In the genomic region with DNA sequence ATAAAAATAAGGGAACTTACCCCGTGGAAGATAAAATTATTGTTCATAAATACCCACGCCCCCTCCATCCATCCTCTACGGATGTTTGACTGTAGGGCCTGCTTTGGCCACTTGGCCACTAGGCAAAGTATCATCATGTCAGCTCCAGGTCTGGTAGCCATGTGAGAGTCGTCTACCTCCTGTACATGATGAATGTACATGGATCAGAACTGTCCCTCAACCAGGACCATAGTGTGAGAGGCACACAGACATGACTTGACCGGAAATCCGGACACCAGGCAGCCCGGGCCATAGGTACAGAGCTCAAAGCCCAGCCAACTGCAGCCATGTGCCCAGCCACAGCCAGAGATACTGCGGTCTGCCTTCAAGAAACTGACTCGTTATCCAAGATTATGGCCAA, we compare ENCODE assay signal across 28 mouse cellular contexts.
"Had no signal": no experiment of that assay in that cellular context is flagged by ENCODE, and none has a peak within 500 bp of the region (broad histone marks: within the 10 kb centered on the region; RNA-seq: fewer than 3 reads in every experiment).

No protein-coding gene starts in this region.

- H3K4me3 ChIP-seq: embryonic facial prominence, embryonic 10.5 days; embryonic facial prominence, embryonic 12.5 days; embryonic facial prominence, embryonic 13.5 days; embryonic facial prominence, embryonic 15.5 days; erythroblast, embryonic 14.5 days; forebrain, embryonic 10.5 days; forebrain, embryonic 12.5 days; forebrain, embryonic 13.5 days; forebrain, embryonic 15.5 days; gastrocnemius, adult 2 months; heart, adult 2 months had no signal

- H3K27ac ChIP-seq: embryonic facial prominence, embryonic 10.5 days; embryonic facial prominence, embryonic 12.5 days; embryonic facial prominence, embryonic 13.5 days; embryonic facial prominence, embryonic 15.5 days; forebrain, embryonic 10.5 days; forebrain, embryonic 12.5 days; forebrain, embryonic 13.5 days; forebrain, embryonic 15.5 days; gastrocnemius, adult 2 months; heart, adult 2 months had no signal

- ATAC-seq: forebrain, embryonic 13.5 days; forebrain, embryonic 14.5 days; forebrain, embryonic 15.5 days; forebrain, embryonic 16.5 days; forebrain, postnatal 0 days had no signal

- DNase-seq: cerebellum, adult 2 months; cerebellum, adult 8-10 months; cerebellum, adult 9-10 months; cerebellum, adult 9-11 months; cerebellum, postnatal 10 days; cerebellum, postnatal 14 days; cerebellum, postnatal 25 days; cerebellum, postnatal 36 days; embryo, embryonic 11 days; forebrain, postnatal 0 days; gastrocnemius, adult 2 months; gastrocnemius, postnatal 10 days; gastrocnemius, postnatal 14 days; gastrocnemius, postnatal 25 days; gastrocnemius, postnatal 36 days; heart, adult 18-20 months; heart, adult 2 months had no signal

- H3K4me1 ChIP-seq: embryonic facial prominence, embryonic 12.5 days; embryonic facial prominence, embryonic 15.5 days had no signal

- H3K4me2 ChIP-seq: embryonic facial prominence, embryonic 12.5 days; embryonic facial prominence, embryonic 13.5 days; embryonic facial prominence, embryonic 15.5 days; forebrain, embryonic 12.5 days; forebrain, embryonic 13.5 days; forebrain, embryonic 15.5 days had no signal

- H3K36me3 ChIP-seq: embryonic facial prominence, embryonic 10.5 days; embryonic facial prominence, embryonic 12.5 days; embryonic facial prominence, embryonic 13.5 days; embryonic facial prominence, embryonic 15.5 days; forebrain, embryonic 10.5 days; forebrain, embryonic 12.5 days; forebrain, embryonic 15.5 days had no signal

- H3K27me3 ChIP-seq: embryonic facial prominence, embryonic 12.5 days; embryonic facial prominence, embryonic 15.5 days; forebrain, embryonic 13.5 days; forebrain, embryonic 15.5 days had no signal

- H3K9ac ChIP-seq: embryonic facial prominence, embryonic 12.5 days; embryonic facial prominence, embryonic 13.5 days; embryonic facial prominence, embryonic 15.5 days; forebrain, embryonic 12.5 days; forebrain, embryonic 13.5 days; forebrain, embryonic 15.5 days; forebrain, postnatal 0 days had no signal

- H3K9me3 ChIP-seq: embryonic facial prominence, embryonic 10.5 days; embryonic facial prominence, embryonic 12.5 days; embryonic facial prominence, embryonic 13.5 days; embryonic facial prominence, embryonic 15.5 days; forebrain, embryonic 10.5 days; forebrain, embryonic 12.5 days; forebrain, embryonic 13.5 days; forebrain, embryonic 15.5 days had no signal
